ENCODE assay signal across 28 mouse cellular contexts in genomic region chr16:52029001-52029400, GRCm38 (mm10). TPM values are rescaled to one million over a fixed set of nuclear protein-coding genes. Genes with fewer than 3 reads are reported as not detected.
DNase-seq lines count a peak whose midpoint lies in the region; ATAC-seq and TF ChIP-seq lines count a peak whose summit lies in the region.
"Had no signal": no experiment of that assay in that cellular context is flagged by ENCODE, and none has a peak within 500 bp of the region (broad histone marks: within the 10 kb centered on the region; RNA-seq: fewer than 3 reads in every experiment).

No protein-coding gene starts in this region.

- H3K27ac ChIP-seq in embryonic fibroblast, embryonic 13.5 days (ENCODE audit: insufficient read depth, low read length), result peak overlapping the region; percentile 52
- no peak overlapping the region for H3K27ac ChIP-seq in stomach, postnatal 0 days (replicated peaks)
- H3K27ac ChIP-seq: hindbrain, embryonic 13.5 days; limb, embryonic 10.5 days; limb, embryonic 15.5 days; liver, embryonic 13.5 days; midbrain, embryonic 12.5 days; neural tube, embryonic 15.5 days; stomach, embryonic 15.5 days had no signal

- H3K4me1 ChIP-seq in embryonic fibroblast, embryonic 13.5 days (ENCODE audit: control insufficient read depth, insufficient read depth, low read length), result no peaks in the 10 kb centered on the region; the same call in 1 of the 2 replicates
- no peaks in the 10 kb centered on the region for H3K4me1 ChIP-seq in stomach, postnatal 0 days (replicated peaks; ENCODE audit: control insufficient read depth, insufficient read depth)

- peak; percentile 53 for DNase-seq in layer of hippocampus, adult 11-12 months (ENCODE audit: low spot score)
- no peak for DNase-seq in layer of hippocampus, postnatal 10 days (ENCODE audit: low spot score in 2 of 2)
- DNase-seq in 3T3-L1 (ENCODE audit: low read depth, low spot score), result peak; percentile 21
- DNase-seq in layer of hippocampus, postnatal 14 days (ENCODE audit: low spot score in 2 of 2), result peak; percentile 23 to 71
- no peak for DNase-seq in stomach, postnatal 0 days (ENCODE audit: low spot score)
- DNase-seq: adrenal gland, postnatal 25 days; cerebellum, adult 2 months; cerebellum, postnatal 14 days; gastrocnemius, postnatal 14 days; heart, postnatal 4 days; kidney, adult 9 months; kidney, postnatal 10 days; liver, embryonic 13.5 days; lung, postnatal 10 days; right cerebral cortex, postnatal 25 days; thymus, postnatal 14 days had no signal

- H3K4me2 ChIP-seq in stomach, postnatal 0 days (replicated peaks; ENCODE audit: low read depth), result no peak overlapping the region
- H3K4me2 ChIP-seq: heart, embryonic 12.5 days; hindbrain, embryonic 13.5 days; limb, embryonic 15.5 days; liver, embryonic 13.5 days; midbrain, embryonic 12.5 days; neural tube, embryonic 15.5 days; stomach, embryonic 15.5 days had no signal

- TF ChIP-seq CTCF in embryonic fibroblast, embryonic 13.5 days (IDR thresholded peaks at IDR 0.05; ENCODE audit: borderline replicate concordance, insufficient read depth, low read length), result no peak
- no peak for TF ChIP-seq CTCF in stomach, postnatal 0 days (IDR thresholded peaks at IDR 0.05; ENCODE audit: low read depth)

- no peaks in the 10 kb centered on the region for H3K36me3 ChIP-seq in stomach, postnatal 0 days (ENCODE audit: control insufficient read depth, insufficient read depth, low read length)
- H3K36me3 ChIP-seq: limb, embryonic 15.5 days; midbrain, embryonic 12.5 days; neural tube, embryonic 15.5 days; stomach, embryonic 15.5 days had no signal

- 90% methylated on average over 3 of the region's 3 CpGs for WGBS in stomach, postnatal 0 days

- TF ChIP-seq EP300 in stomach, postnatal 0 days (optimal IDR thresholded peaks at IDR 0.05), result no peak

- no peaks in the 10 kb centered on the region for H3K27me3 ChIP-seq in stomach, postnatal 0 days (ENCODE audit: control insufficient read depth, insufficient read depth, low read length)
- H3K27me3 ChIP-seq: heart, embryonic 12.5 days; hindbrain, embryonic 13.5 days; limb, embryonic 15.5 days; liver, embryonic 13.5 days; midbrain, embryonic 12.5 days; neural tube, embryonic 15.5 days; stomach, embryonic 15.5 days had no signal

- H3K9me3 ChIP-seq in stomach, postnatal 0 days (ENCODE audit: control insufficient read depth, low read length), result no peaks in the 10 kb centered on the region
- H3K9me3 ChIP-seq: heart, embryonic 12.5 days; hindbrain, embryonic 13.5 days; limb, embryonic 10.5 days; limb, embryonic 15.5 days; liver, embryonic 13.5 days; midbrain, embryonic 12.5 days; neural tube, embryonic 15.5 days; stomach, embryonic 15.5 days had no signal

- ATAC-seq in stomach, postnatal 0 days (ENCODE audit: low FRiP score, low TSS enrichment), result no peak
- no peak for ATAC-seq in inflammation-experienced regulatory T-cells, adult 6 months
- ATAC-seq: forebrain, embryonic 14.5 days; intestine, postnatal 0 days had no signal

- no peak for TF ChIP-seq POLR2A in embryonic fibroblast, embryonic 13.5 days (IDR thresholded peaks at IDR 0.05; ENCODE audit: low read depth, low read length)

- no peak overlapping the region for H3K9ac ChIP-seq in stomach, postnatal 0 days (ENCODE audit: low read length)
- H3K9ac ChIP-seq: heart, embryonic 12.5 days; hindbrain, embryonic 13.5 days; limb, embryonic 15.5 days; liver, embryonic 13.5 days; midbrain, embryonic 12.5 days; neural tube, embryonic 15.5 days; stomach, embryonic 15.5 days had no signal

- no peak overlapping the region for H3K4me3 ChIP-seq in embryonic fibroblast, embryonic 13.5 days (ENCODE audit: insufficient read depth, low read length)
- no peak overlapping the region for H3K4me3 ChIP-seq in stomach, postnatal 0 days (ENCODE audit: low read depth, low read length)
- H3K4me3 ChIP-seq: heart, embryonic 12.5 days; hindbrain, embryonic 13.5 days; limb, embryonic 10.5 days; limb, embryonic 15.5 days; liver, embryonic 13.5 days; midbrain, embryonic 12.5 days; myocyte; neural tube, embryonic 15.5 days; stomach, embryonic 15.5 days had no signal

RNA-seq across cellular contexts. Expression of gene Cblb, which starts 2.0 kb away (rescaled TPM):
- 10 to 100 TPM; 28.0 to 31.3 TPM for total RNA-seq in layer of hippocampus, postnatal 10 days (2021)
- polyA plus RNA-seq in embryonic fibroblast, embryonic 13.5 days (2011; ENCODE audit: insufficient read length, low read depth, missing spikeins), result 26.5 and 34.1 TPM in 2 replicates
- 10 to 100 TPM; 31.5 to 32.4 TPM for total RNA-seq in layer of hippocampus, postnatal 14 days (2021)
- polyA plus RNA-seq in stomach, postnatal 0 days (2015; fragmentation: Nextera tagmentation; extraction: Ambion mirVana), result 4.0 and 4.3 TPM in 2 replicates
- 10 to 100 TPM; 40.7 to 50.0 (median 46.0) TPM for polyA plus RNA-seq in inflammation-experienced regulatory T-cells, adult 6 months (2017; shearing (Covaris generic))

Comparison
In these comparisons a context has a peak if more than half of its experiments do, and no peak if none do; other contexts are left out.
1. DNase-seq: peak in layer of hippocampus, adult 11-12 months (single experiment), 3T3-L1 (single experiment) and layer of hippocampus, postnatal 14 days (2 of 2); none in layer of hippocampus, postnatal 10 days (0 of 2) and stomach, postnatal 0 days (single experiment).